Mouse (Mus musculus) lung, adult 2 months (tissue): ENCODE data around the gene Dusp2. TPM values are rescaled to one million over a fixed set of nuclear protein-coding genes. Genes with fewer than 3 reads are reported as not detected.
A peak's percentile ranks its signal among the peaks of the same experiment; 100 is the strongest.

ENCODE experiments used
- DNase-seq: peaks from one replicate; pipeline ENCODE4 v3.0.0; 2022
- H3K4me1 ChIP-seq: fragments of 200-500 bp; 2 replicates; pipeline ENCODE4 v1.6.1; 2011; ENCODE audit warnings: low read length; ENCODE audit not compliant: control insufficient read depth, insufficient read depth
- H3K4me3 ChIP-seq: fragments of 200-500 bp; replicated peaks from 2 replicates; pipeline ENCODE3; 2011; ENCODE audit warnings: low read depth, mild to moderate bottlenecking, control low read depth, low read length; ENCODE audit errors: extremely low read depth
- CTCF ChIP-seq: fragments of 200-500 bp; IDR thresholded peaks from 2 replicates; pipeline ENCODE4 v1.5.1; 2011; ENCODE audit warnings: mild to moderate bottlenecking, low read length, control low read depth; ENCODE audit not compliant: insufficient read depth
- POLR2A ChIP-seq: fragments of 200-500 bp; IDR thresholded peaks from 2 replicates; pipeline ENCODE4 v1.6.1; 2011; ENCODE audit warnings: low read depth, mild to moderate bottlenecking, control low read depth, low read length, borderline replicate concordance; ENCODE audit errors: extremely low read depth
- WGBS: fragments of 180-500 bp; shearing (Covaris S2); methylation state at CpG from one replicate; pipeline ENCODE4 v1.1.7; 2018; 5-methylcytosine and 5-hydroxymethylcytosine counted together
- polyA plus RNA-seq: library from polyadenylated mRNA; depleted of rRNA; stranded (reverse); fragments of >200 nt; gene quantifications from 2 replicates; pipeline ENCODE4 v1.2.3, GENCODE M21; 2012

Gene Dusp2
- polyA plus RNA-seq, 1 experiment: 5.2 TPM

GRCm38 (mm10) chr2:127336497-127336832, 506 bp downstream of the Dusp2 start:
- Histone ChIP-seq H3K4me1 (no peaks in the 10 kb centered on the region), H3K4me3 (peak overlapping the region; percentile 58)
- TF ChIP-seq POLR2A (no peak), CTCF (no peak)
- WGBS: 3% methylated on average over 33 of the region's 33 CpGs
- DNase-seq: no peak

- H3K4me1 ChIP-seq: no peaks in the 10 kb centered on the region
- DNase-seq: no peak
- WGBS: 42% methylated on average over 5 of the region's 5 CpGs
- TF ChIP-seq CTCF (no peak), POLR2A (no peak)
- peak overlapping the region; percentile 58 for H3K4me3 ChIP-seq
Observed at GRCm38 (mm10) chr2:127336885-127337284, 926 bp downstream of the Dusp2 start.

GRCm38 (mm10) chr2:127337531-127337930, 1.6 kb downstream of the Dusp2 start:
- Histone ChIP-seq H3K4me1 (no peaks in the 10 kb centered on the region), H3K4me3 (peak overlapping the region; percentile 44)
- 60% methylated on average over 11 of the region's 11 CpGs for WGBS
- TF ChIP-seq CTCF: no peak
- TF ChIP-seq POLR2A: no peak
- no peak for DNase-seq

GRCm38 (mm10) chr2:127338012-127338411, 2.1 kb downstream of the Dusp2 start:
- 57% methylated on average over 7 of the region's 7 CpGs for WGBS
- H3K4me3 ChIP-seq: no peak overlapping the region
- TF ChIP-seq POLR2A: no peak
- no peak for TF ChIP-seq CTCF
- H3K4me1 ChIP-seq: no peaks in the 10 kb centered on the region
- no peak for DNase-seq

GRCm38 (mm10) chr2:127338416-127338815, 2.5 kb downstream of the Dusp2 start, which contains the start of gene Astl:
Gene Astl, plus strand, starts transcription at chr2:127338639.
- WGBS: 80% methylated on average over 4 of the region's 4 CpGs
- no peaks in the 10 kb centered on the region for H3K4me1 ChIP-seq
- peak within 1 kb of the TSS; percentile 21 for H3K4me3 ChIP-seq
- TF ChIP-seq CTCF (no peak), POLR2A (no peak)
- no peak for DNase-seq

GRCm38 (mm10) chr2:127338833-127339232, 2.9 kb downstream of the Dusp2 start:
- 63% methylated on average over 4 of the region's 4 CpGs for WGBS
- no peak for DNase-seq

GRCm38 (mm10) chr2:127339262-127339661, 3.3 kb downstream of the Dusp2 start:
- 74% methylated on average over 6 of the region's 6 CpGs for WGBS
- no peak for DNase-seq

More at GRCm38 (mm10) chr2:127338833-127339232, 2.9 kb downstream of the Dusp2 start:
- no peak overlapping the region for H3K4me3 ChIP-seq
- TF ChIP-seq CTCF: no peak
- no peak for TF ChIP-seq POLR2A
- no peaks in the 10 kb centered on the region for H3K4me1 ChIP-seq

GRCm38 (mm10) chr2:127341159-127341558, 5.2 kb downstream of the Dusp2 start:
- DNase-seq: peak; percentile 47
- WGBS: 5% methylated on average over 3 of the region's 3 CpGs
- H3K4me1 ChIP-seq: no peaks in the 10 kb centered on the region
- H3K4me3 ChIP-seq: no peak overlapping the region
- TF ChIP-seq CTCF (peak; percentile 88), POLR2A (no peak)

More at GRCm38 (mm10) chr2:127339262-127339661, 3.3 kb downstream of the Dusp2 start:
- no peaks in the 10 kb centered on the region for H3K4me1 ChIP-seq
- TF ChIP-seq CTCF (no peak), POLR2A (no peak)
- no peak overlapping the region for H3K4me3 ChIP-seq

GRCm38 (mm10) chr2:127346334-127346733, 10.4 kb downstream of the Dusp2 start:
- Histone ChIP-seq H3K4me1 (no peaks in the 10 kb centered on the region), H3K4me3 (no peak overlapping the region)
- WGBS: 59% methylated on average over 1 of the region's 1 CpGs
- DNase-seq: no peak
- TF ChIP-seq POLR2A (no peak), CTCF (no peak; the same call in 1 of the 2 replicates)

- TF ChIP-seq POLR2A (no peak), CTCF (no peak)
- Histone ChIP-seq H3K4me3 (no peak overlapping the region), H3K4me1 (no peaks in the 10 kb centered on the region)
- WGBS: 73% methylated on average over 13 of the region's 13 CpGs
- DNase-seq: no peak
Observed at GRCm38 (mm10) chr2:127347147-127347985, 11.4 kb downstream of the Dusp2 start.
